Mouse (Mus musculus) neural tube, embryonic 11.5 days (tissue): ENCODE results near the gene Spdye4b. TPM values are rescaled to one million over a fixed set of nuclear protein-coding genes. Genes with fewer than 3 reads are reported as not detected.
"Not testable (repeated sequence)": the region's sequence is repeated elsewhere in the genome, so short reads cannot be mapped to it uniquely, and the experiment has no call there.

ENCODE experiments used
- ATAC-seq: fragments of 200-750 bp; cut with Nextera tagmentation; 2 replicates; pipeline ENCODE4 v1.8.0; 2017; ENCODE audit warnings: moderate number of reproducible peaks, mild to moderate bottlenecking, moderate TSS enrichment, moderate library complexity; ENCODE audit not compliant: insufficient read depth, low FRiP score, low TSS enrichment
- DNase-seq: peaks from one replicate; pipeline ENCODE4 v3.0.0-alpha.2; 2015; ENCODE audit warnings: low spot score
- H3K27ac ChIP-seq: fragments of 300-500 bp; sonication (generic); 2 replicates; pipeline ENCODE4 v1.5.1; 2014; ENCODE audit warnings: low read depth, mild to moderate bottlenecking, low read length
- H3K27me3 ChIP-seq: fragments of 300-500 bp; sonication (generic); 2 replicates; pipeline ENCODE4 v1.6.1; 2014; ENCODE audit warnings: mild to moderate bottlenecking, low read length, mixed read lengths; ENCODE audit not compliant: control insufficient read depth, insufficient read depth
- H3K36me3 ChIP-seq: fragments of 300-500 bp; sonication (generic); 2 replicates; pipeline ENCODE4 v1.6.1; 2014; ENCODE audit warnings: mild to moderate bottlenecking, low read length, moderate library complexity, mixed read lengths; ENCODE audit not compliant: control insufficient read depth, insufficient read depth
- H3K4me1 ChIP-seq: fragments of 300-500 bp; sonication (generic); 2 replicates; pipeline ENCODE4 v1.6.1; 2014; ENCODE audit warnings: low read length, mixed read lengths; ENCODE audit not compliant: control insufficient read depth, insufficient read depth
- H3K4me2 ChIP-seq: fragments of 300-500 bp; sonication (generic); 2 replicates; pipeline ENCODE4 v1.6.1; 2014; ENCODE audit warnings: low read depth, mild to moderate bottlenecking, moderate library complexity
- H3K4me3 ChIP-seq: fragments of 300-500 bp; sonication (generic); 2 replicates; pipeline ENCODE4 v1.5.1; 2014; ENCODE audit warnings: low read depth, low read length
- H3K9ac ChIP-seq: fragments of 300-500 bp; sonication (generic); 2 replicates; pipeline ENCODE4 v1.6.1; 2014; ENCODE audit warnings: mild to moderate bottlenecking, low read length
- H3K9me3 ChIP-seq: fragments of 300-500 bp; sonication (generic); 2 replicates; pipeline ENCODE4 v1.6.1; 2016; ENCODE audit warnings: low read length; ENCODE audit not compliant: control insufficient read depth
- WGBS: fragments of 180-500 bp; shearing (Covaris S2); extraction: QIAGEN DNeasy Blood & Tissue Kit; methylation state at CpG from one replicate; pipeline ENCODE4 v1.1.7; 2014; 5-methylcytosine and 5-hydroxymethylcytosine counted together
- polyA plus RNA-seq: library from polyadenylated mRNA; unstranded; fragments of >200 nt; fragmentation: Nextera tagmentation; extraction: Ambion mirVana; gene quantifications from 2 replicates; pipeline ENCODE4 v1.2.1, GENCODE M21; 2014

Gene Spdye4b
- polyA plus RNA-seq: not detected in 2 replicates

DNA sequence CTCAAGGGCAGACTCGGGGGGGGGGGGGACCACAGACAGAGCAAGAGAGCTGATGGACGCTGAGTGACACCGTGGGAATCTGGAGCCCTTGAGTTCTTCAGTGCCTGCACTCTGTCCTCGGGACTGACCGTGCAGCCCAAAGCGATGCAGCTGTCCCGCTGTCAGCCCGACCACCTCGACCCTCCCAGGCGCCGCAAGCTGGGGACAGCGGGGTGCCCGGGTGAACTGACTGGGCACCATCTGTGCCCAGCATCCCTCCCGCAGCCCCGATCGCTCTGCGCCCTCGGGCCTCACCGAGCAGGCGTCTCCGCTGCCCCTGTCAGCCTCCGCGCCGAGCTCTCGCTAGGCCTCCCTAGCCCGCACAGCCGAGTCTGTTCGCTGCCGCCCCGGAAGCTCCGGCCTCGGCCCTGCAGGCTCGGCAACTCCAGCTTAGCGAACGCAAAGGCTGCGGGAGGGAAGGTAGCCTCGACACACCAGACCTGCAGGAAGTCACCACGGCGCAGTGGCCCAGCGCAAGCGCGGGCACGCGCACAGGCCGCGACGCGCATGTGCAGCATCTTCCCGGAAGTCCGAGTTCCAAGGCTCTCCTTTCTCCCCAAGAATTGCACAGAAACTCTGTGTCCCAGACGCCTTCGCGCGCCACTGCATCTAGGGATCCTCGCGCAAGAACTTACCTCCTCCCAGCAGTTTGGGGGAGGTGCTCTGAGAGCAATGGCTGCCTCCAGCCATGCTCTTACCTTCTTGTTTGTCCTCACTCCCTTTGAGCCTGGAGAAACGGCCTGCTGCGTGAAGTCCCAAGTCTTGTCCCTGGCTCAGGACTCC lies at the start of gene Spdye4b, which contains the start of gene Rbak:
Gene Spdye4b, plus strand, starts transcription at position 763 of the 822 bp plus-strand sequence.
Gene Rbak, minus strand, starts transcription at position 521 of the 822 bp plus-strand sequence.
- H3K27ac ChIP-seq: peak within 1 kb of the TSS; percentile 73
- ATAC-seq (peak; percentile 91), DNase-seq (peak; percentile 96)
- peak within 1 kb of the TSS; percentile 66 for H3K9ac ChIP-seq
- H3K27me3 ChIP-seq: no peaks in the 10 kb centered on the region
- peaks cover 16% of the 10 kb centered on the region for H3K36me3 ChIP-seq
- peaks cover 4% of the 10 kb centered on the region; the same call in 1 of the 2 replicates for H3K4me1 ChIP-seq
- WGBS: under 1% methylated on average over 58 of the region's 58 CpGs
- H3K4me3 ChIP-seq: peak within 1 kb of the TSS; percentile 52
- H3K4me2 ChIP-seq: peak within 1 kb of the TSS; percentile 84
- H3K9me3 ChIP-seq: 0 out of 2 replicates have a peak, but pooled peaks cover 2% of the 10 kb centered on the region

DNA sequence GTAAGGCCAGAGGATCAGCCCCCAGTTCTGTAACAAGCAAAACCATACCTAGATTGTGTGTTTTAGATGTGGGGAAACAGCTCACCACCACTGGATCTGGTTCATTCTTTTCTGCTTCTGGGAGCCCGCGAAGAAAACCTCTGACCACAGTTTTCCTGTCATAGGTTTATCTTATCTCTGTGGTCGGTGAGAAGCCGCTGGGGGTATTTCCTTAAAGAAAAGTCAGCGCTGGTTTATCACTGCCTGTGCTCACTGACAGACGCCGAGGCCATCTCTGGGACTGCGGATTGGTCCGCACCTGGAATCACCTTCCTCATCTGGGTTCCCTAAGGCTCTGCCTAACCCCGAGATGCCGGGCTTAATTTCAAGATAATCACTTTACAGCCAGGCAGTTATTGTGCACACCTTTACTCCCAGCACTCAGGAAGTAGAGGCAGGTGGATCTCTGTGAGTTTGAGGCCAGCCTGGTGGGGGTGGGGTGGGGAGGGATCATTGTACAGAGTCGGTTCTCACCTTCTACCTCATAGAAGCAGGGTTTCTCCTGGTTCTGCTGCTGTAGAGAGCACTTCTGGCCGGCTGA lies 47.8 kb upstream of the Spdye4b start:
- Histone ChIP-seq H3K27ac (no peak overlapping the region), H3K9me3 (no peaks in the 10 kb centered on the region), H3K4me3 (no peak overlapping the region), H3K27me3 (no peaks in the 10 kb centered on the region), H3K9ac (no peak overlapping the region), H3K36me3 (no peaks in the 10 kb centered on the region), H3K4me2 (no peak overlapping the region), H3K4me1 (no peaks in the 10 kb centered on the region)
- 86% methylated on average over 13 of the region's 13 CpGs for whole genome bisulfite sequencing
- DNase-seq: no peak
- ATAC-seq: no peak

DNA sequence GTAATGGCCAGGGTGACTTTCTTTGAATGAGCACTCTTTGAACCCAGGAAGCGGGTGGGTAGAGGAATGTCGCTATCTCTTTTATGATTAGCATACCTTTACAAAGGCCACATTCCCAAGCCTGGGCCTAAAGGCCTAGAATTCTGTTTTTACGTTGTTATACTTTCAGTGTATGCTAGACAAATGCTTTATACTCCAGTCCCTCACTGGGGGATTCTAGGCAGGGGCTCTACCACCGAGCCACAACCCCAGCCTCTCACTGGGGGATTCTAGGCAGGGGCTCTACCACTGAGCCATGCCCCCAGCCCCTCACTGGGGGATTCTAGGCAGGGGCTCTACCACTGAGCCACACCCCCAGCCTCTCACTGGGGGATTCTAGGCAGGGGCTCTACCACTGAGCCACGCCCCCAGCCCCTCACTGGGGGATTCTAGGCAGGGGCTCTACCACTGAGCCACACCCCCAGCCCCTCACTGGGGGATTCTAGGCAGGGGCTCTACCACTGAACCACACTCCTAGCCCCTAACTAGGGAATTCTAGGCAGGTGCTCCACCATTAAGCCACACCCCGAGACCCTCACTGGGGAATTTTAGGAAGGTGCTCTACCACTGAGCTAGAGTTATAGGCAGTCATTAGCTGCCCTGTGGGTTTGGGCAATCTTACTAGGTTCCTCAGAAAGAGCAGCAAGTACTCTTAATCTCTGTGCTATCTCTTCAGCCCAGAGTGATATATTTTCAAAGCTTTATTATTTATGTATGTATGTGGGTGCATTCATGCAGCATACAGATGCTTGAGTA lies 46.4 kb upstream of the Spdye4b start:
- H3K9me3 ChIP-seq, H3K9ac ChIP-seq, H3K4me1 ChIP-seq, H3K4me2 ChIP-seq, H3K27ac ChIP-seq, DNase-seq, H3K27me3 ChIP-seq, H3K4me3 ChIP-seq, H3K36me3 ChIP-seq, ATAC-seq: not testable (repeated sequence)
- WGBS: 84% methylated on average over 3 of the region's 6 CpGs

DNA sequence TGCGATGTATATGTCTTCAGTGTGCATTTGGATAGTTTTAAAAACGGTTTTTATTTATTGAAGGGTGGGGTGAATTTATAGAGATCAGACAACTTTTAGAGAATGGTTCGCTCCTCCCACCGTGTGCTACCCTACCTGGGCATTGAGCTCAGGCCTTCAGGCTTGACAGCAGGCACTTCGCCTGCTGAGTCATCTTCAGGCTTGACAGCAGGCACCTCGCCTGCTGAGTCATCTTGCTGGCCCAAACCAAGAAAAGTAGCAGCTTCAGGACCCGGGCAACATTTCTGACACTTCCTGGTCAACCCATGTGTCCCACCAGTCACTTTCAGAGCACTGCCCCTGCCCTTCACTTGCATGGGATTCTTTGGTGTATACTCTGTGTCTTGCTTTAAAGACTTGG lies 45.8 kb upstream of the Spdye4b start:
- no peak overlapping the region for H3K27ac ChIP-seq
- no peak overlapping the region for H3K9ac ChIP-seq
- no peaks in the 10 kb centered on the region for H3K4me1 ChIP-seq
- H3K36me3 ChIP-seq: no peaks in the 10 kb centered on the region
- H3K4me3 ChIP-seq: no peak overlapping the region
- DNase-seq (no peak), ATAC-seq (no peak)
- no peak overlapping the region for H3K4me2 ChIP-seq
- 90% methylated on average over 7 of the region's 7 CpGs for whole genome bisulfite sequencing
- no peaks in the 10 kb centered on the region for H3K9me3 ChIP-seq
- H3K27me3 ChIP-seq: no peaks in the 10 kb centered on the region

DNA sequence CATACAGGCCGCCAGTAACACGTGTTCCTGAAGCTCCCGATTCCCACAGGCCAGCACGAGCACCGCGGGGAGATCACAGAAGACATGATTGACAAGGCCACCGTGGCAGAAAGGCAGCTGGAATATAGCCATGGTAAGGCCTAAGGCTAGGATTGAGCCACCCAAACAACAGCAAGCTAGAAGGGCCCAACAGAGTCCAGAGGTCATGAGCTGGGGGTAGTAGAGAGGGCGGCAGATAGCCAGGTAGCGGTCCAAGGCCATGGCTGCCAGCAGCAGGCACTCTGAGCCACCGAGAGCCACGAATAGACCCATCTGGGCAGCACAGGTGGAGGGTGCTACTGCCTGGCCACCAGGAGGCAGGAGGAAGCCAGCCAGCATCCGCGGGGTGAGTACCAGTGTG lies 43.2 kb upstream of the Spdye4b start:
- no peaks in the 10 kb centered on the region for H3K36me3 ChIP-seq
- H3K4me1 ChIP-seq: no peaks in the 10 kb centered on the region
- H3K27ac ChIP-seq: no peak overlapping the region
- ATAC-seq (no peak), DNase-seq (no peak)
- no peaks in the 10 kb centered on the region for H3K9me3 ChIP-seq
- H3K4me3 ChIP-seq: no peak overlapping the region
- H3K27me3 ChIP-seq: no peaks in the 10 kb centered on the region
- WGBS: 91% methylated on average over 13 of the region's 13 CpGs
- H3K4me2 ChIP-seq: no peak overlapping the region
- no peak overlapping the region for H3K9ac ChIP-seq

DNA sequence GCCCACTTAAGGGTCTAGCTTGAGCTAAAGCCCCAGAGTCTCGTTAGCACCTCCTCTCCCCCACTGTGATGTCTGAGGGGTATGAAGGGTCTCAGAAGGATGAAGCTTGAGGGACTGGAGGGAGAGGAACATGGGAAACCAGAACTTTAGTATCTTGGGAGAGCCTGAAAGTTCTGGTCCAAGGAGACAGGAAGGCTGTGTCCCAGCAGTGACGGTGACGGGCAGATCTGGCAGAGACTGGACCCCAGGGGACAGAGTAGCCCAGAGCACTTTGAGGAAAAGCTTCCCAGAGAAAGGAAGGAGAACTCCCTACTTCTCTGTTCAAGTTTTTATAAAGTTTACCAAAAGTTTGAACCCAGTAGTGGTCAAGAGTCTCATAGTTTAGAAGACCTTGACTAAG lies 33.3 kb upstream of the Spdye4b start, which contains the start of gene Olfr718-ps1:
Gene Olfr718-ps1, minus strand, starts transcription at position 101 of the 400 bp plus-strand sequence.
- Histone ChIP-seq H3K4me3 (no peak within 1 kb of the TSS), H3K9me3 (no peaks in the 10 kb centered on the region), H3K9ac (no peak within 1 kb of the TSS), H3K36me3 (no peaks in the 10 kb centered on the region), H3K4me2 (no peak within 1 kb of the TSS), H3K27me3 (no peaks in the 10 kb centered on the region), H3K27ac (no peak within 1 kb of the TSS), H3K4me1 (no peaks in the 10 kb centered on the region)
- WGBS: 76% methylated on average over 3 of the region's 3 CpGs
- DNase-seq: no peak
- no peak for ATAC-seq

DNA sequence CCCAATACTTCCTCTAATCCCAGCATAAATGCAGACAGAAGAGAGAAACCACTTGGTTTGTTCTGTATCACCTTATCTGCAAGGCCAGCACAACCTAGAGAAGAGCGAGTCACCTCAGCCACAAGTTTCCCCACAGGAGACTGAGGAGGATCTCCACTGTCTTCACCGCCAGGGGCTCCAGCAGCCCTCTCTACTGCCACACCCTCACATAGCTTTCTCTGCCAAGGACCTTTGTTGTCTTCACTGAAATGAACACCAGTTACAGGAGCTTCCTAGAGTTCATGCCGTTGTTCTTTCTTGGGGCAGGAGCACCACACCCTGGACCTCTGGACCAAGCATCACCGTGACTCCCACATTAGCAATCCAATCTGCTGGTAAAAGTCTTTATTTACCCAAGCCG lies 32.2 kb upstream of the Spdye4b start:
- Histone ChIP-seq H3K4me2 (no peak overlapping the region), H3K36me3 (no peaks in the 10 kb centered on the region), H3K4me3 (no peak overlapping the region), H3K27me3 (no peaks in the 10 kb centered on the region), H3K9ac (no peak overlapping the region), H3K27ac (no peak overlapping the region), H3K4me1 (no peaks in the 10 kb centered on the region), H3K9me3 (no peaks in the 10 kb centered on the region)
- 93% methylated on average over 5 of the region's 5 CpGs for WGBS
- ATAC-seq (no peak), DNase-seq (no peak)

DNA sequence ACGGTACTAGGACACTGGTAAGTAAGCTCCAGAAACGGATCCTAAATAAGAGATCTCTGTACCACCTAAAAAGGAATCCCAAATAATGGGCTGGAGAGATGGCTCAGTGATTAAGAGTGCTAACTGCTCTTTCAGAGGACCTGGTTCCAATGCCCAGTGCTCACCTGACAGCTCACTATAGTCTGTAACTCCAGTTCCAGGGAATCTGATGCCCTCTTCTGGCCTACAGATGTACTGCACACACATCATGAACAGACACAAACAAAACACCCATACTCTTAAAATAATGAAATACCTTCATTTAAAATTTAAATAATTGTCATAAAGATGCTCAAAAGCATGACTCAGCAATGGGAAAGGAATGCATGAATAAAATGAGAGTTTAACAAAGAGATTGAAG lies 31.3 kb upstream of the Spdye4b start:
- Histone ChIP-seq H3K9me3 (no peaks in the 10 kb centered on the region), H3K27ac (no peak overlapping the region), H3K9ac (no peak overlapping the region), H3K4me2 (no peak overlapping the region), H3K27me3 (no peaks in the 10 kb centered on the region), H3K4me1 (no peaks in the 10 kb centered on the region), H3K36me3 (no peaks in the 10 kb centered on the region), H3K4me3 (no peak overlapping the region)
- WGBS: 87% methylated on average over 2 of the region's 2 CpGs
- no peak for DNase-seq
- no peak for ATAC-seq
